Mouse (Mus musculus) neural tube, embryonic 11.5 days (tissue): ENCODE data around the gene Il1r2. TPM values are rescaled to one million over a fixed set of nuclear protein-coding genes. Genes with fewer than 3 reads are reported as not detected.

Source experiments
- ATAC-seq: fragments of 200-750 bp; cut with Nextera tagmentation; 2 replicates; pipeline ENCODE4 v1.8.0; 2017; ENCODE audit warnings: moderate number of reproducible peaks, mild to moderate bottlenecking, moderate TSS enrichment, moderate library complexity; ENCODE audit not compliant: insufficient read depth, low FRiP score, low TSS enrichment
- DNase-seq: peaks from one replicate; pipeline ENCODE4 v3.0.0-alpha.2; 2015; ENCODE audit warnings: low spot score
- H3K27ac ChIP-seq: fragments of 300-500 bp; sonication (generic); 2 replicates; pipeline ENCODE4 v1.5.1; 2014; ENCODE audit warnings: low read depth, mild to moderate bottlenecking, low read length
- H3K27me3 ChIP-seq: fragments of 300-500 bp; sonication (generic); 2 replicates; pipeline ENCODE4 v1.6.1; 2014; ENCODE audit warnings: mild to moderate bottlenecking, low read length, mixed read lengths; ENCODE audit not compliant: control insufficient read depth, insufficient read depth
- H3K36me3 ChIP-seq: fragments of 300-500 bp; sonication (generic); 2 replicates; pipeline ENCODE4 v1.6.1; 2014; ENCODE audit warnings: mild to moderate bottlenecking, low read length, moderate library complexity, mixed read lengths; ENCODE audit not compliant: control insufficient read depth, insufficient read depth
- H3K4me1 ChIP-seq: fragments of 300-500 bp; sonication (generic); 2 replicates; pipeline ENCODE4 v1.6.1; 2014; ENCODE audit warnings: low read length, mixed read lengths; ENCODE audit not compliant: control insufficient read depth, insufficient read depth
- H3K4me2 ChIP-seq: fragments of 300-500 bp; sonication (generic); 2 replicates; pipeline ENCODE4 v1.6.1; 2014; ENCODE audit warnings: low read depth, mild to moderate bottlenecking, moderate library complexity
- H3K4me3 ChIP-seq: fragments of 300-500 bp; sonication (generic); 2 replicates; pipeline ENCODE4 v1.5.1; 2014; ENCODE audit warnings: low read depth, low read length
- H3K9ac ChIP-seq: fragments of 300-500 bp; sonication (generic); 2 replicates; pipeline ENCODE4 v1.6.1; 2014; ENCODE audit warnings: mild to moderate bottlenecking, low read length
- H3K9me3 ChIP-seq: fragments of 300-500 bp; sonication (generic); 2 replicates; pipeline ENCODE4 v1.6.1; 2016; ENCODE audit warnings: low read length; ENCODE audit not compliant: control insufficient read depth
- WGBS: fragments of 180-500 bp; shearing (Covaris S2); extraction: QIAGEN DNeasy Blood & Tissue Kit; methylation state at CpG from one replicate; pipeline ENCODE4 v1.1.7; 2014; 5-methylcytosine and 5-hydroxymethylcytosine counted together
- polyA plus RNA-seq: library from polyadenylated mRNA; unstranded; fragments of >200 nt; fragmentation: Nextera tagmentation; extraction: Ambion mirVana; gene quantifications from 2 replicates; pipeline ENCODE4 v1.2.1, GENCODE M21; 2014

Gene Il1r2
- polyA plus RNA-seq, 1 experiment from 2014 or later = not detected

DNA sequence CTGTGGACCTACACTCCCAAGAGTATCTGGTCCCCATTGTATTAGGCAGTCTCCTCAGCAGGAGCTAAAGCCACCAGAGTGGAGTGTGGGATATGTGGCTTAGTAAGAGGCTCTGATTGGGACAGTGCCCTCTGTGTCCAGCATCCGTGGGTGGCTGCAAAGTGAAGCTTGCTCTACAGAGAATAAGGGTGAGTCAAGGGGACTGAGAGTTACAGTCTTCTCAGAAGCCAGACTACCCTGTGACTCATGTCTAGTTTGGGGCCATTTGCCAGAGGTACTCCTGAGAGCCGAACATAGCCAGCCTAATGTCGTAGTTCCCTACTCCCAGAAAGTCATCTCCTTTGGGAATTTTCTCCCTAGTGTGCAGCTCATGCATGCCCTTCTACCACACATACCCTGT lies 100.3 kb downstream of the Il1r2 start:
- H3K4me1 ChIP-seq = no peaks in the 10 kb centered on the region
- DNase-seq (no peak), ATAC-seq (no peak)
- no peaks in the 10 kb centered on the region for H3K36me3 ChIP-seq
- WGBS = 89% methylated on average over 3 of the region's 3 CpGs
- no peak overlapping the region for H3K4me3 ChIP-seq
- H3K27ac ChIP-seq = no peak overlapping the region
- no peaks in the 10 kb centered on the region for H3K27me3 ChIP-seq
- H3K9me3 ChIP-seq = no peaks in the 10 kb centered on the region
- H3K4me2 ChIP-seq = no peak overlapping the region
- no peak overlapping the region for H3K9ac ChIP-seq

Other genes with a start within 250 kb of the Il1r2 start
- 39.4 and 41.0 TPM in 2 replicates for gene Map4k4, start 173.2 kb upstream of the Il1r2 start, polyA plus RNA-seq
- gene Il1r1, start 151.0 kb downstream of the Il1r2 start, polyA plus RNA-seq = 0.81 and 1.1 TPM in 2 replicates